Mouse (Mus musculus): ENCODE data around the gene Smim6.

Smim6 gene

DNA sequence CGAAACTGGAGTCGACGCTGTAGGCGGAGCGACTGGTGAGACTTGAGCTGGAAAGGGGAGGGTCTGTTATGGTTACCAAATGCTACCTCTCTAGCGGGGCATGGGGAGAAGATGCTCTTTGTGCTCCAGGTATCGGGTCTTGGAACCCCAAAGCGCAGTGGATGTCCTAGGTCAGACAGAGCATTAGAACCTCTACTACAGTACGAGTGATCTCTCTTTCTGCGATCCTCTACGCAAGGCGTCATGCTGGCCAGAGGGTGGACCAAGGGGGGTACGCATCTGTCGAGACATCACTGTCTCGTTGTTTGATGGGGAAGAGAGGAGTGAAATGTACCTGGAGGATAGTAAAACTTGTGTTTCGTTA is 21.9 kb downstream of the Smim6 start:
- no peak for DNase-seq (ENCODE audit: low spot score in 2 of 2)

DNA sequence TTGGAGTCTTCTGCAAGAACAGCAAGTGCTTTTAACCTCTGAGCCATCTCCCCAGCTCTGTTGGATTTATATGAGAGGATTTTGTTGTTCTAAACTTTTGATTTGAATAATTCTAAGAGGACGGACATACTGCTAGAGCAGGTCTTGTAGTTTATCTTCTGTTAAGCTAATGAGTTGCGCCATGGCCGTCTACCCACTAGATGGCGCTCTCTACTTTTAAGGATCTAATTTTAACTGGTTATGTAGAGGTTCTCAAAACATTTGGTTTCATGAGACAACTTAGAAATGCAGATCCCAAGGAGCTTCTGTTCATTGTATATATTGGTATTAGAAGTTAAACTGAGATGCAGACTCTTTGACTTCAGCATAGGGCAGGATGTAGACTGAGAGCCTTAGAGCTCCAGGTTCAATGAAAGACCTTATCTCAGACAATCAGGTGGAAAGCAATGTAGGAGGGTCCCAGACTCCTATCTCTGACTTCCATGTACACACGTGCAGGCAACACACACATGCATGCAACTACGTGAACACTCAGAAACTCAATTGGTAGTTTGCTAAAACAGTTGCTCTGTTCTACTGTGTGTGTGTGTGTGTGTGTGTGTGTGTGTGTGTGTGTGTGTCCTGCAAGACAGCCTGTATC is 28.0 kb downstream of the Smim6 start:
- DNase-seq (ENCODE audit: low spot score in 2 of 2), result peak; percentile 32 to 72

DNA sequence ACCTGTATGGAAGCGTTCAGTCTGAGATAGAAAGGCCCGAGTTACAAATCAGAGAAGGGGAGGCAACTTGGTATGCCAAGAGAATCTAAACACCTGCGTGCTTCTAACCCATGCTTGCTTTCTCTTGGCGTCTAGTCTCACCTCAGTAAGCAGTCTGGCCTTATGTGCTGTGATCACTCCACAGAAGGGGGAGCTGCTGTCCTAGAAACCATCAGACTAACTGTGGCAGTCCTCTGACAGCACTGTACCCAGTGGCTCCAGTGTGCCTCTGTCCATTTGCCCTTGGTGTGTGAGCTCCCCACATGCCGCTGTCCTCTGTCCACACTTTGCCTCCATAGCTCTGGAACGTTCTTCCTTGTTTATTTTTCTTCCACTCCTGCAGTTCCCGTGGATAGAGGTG is 30.2 kb downstream of the Smim6 start:
- no peak for DNase-seq (ENCODE audit: low spot score in 2 of 2)

DNA sequence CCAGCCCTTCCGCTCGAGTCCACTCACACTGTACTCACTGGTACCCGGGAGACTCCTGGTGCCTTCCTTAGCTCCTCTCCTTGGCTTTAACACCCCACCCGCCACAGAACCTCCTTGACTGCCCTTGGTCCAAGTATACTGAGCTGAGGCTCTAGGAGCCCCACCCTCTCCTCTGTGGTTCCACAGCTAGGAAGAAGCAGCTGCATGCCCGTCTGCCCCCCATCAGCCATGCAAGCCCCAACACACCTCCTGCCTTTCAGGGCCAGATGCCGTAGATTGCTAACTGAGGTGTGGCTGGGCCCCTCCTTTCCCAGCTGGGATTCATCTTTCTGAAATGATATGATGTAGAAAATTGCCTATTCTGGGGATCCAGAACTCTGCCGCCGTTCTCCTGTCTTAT is 33.4 kb downstream of the Smim6 start:
- no peak for DNase-seq (ENCODE audit: low spot score in 2 of 2)

DNA sequence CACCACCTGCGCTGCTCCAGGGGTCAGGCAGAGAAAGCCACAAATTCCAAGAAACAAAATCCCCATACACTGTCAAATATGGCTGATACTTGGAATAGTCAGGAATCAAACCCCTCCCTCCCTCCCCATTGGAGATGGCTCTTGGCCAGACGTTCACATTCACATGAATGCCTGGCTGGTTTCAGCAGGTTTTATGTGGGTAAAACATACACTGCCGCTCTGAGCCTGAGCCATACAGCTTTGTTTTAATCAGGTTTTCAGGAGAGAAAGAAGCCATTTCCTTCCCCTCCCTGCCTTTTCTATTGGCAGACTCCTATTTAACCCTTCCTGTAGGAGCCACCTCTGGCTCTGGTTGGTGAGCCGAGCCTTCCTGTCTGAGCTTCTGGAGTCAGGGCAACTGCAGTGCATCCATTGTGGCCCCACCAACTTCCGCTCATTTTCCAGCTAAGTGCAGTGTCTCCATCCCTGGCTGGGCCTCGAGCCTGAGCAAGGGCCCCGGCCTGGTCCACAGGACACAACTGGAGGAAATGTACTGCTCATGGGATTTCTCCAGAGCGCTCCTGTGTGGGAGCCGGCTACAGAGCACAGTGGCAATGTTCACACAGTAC is 34.5 kb downstream of the Smim6 start:
- no peak for DNase-seq (ENCODE audit: low spot score in 2 of 2)

DNA sequence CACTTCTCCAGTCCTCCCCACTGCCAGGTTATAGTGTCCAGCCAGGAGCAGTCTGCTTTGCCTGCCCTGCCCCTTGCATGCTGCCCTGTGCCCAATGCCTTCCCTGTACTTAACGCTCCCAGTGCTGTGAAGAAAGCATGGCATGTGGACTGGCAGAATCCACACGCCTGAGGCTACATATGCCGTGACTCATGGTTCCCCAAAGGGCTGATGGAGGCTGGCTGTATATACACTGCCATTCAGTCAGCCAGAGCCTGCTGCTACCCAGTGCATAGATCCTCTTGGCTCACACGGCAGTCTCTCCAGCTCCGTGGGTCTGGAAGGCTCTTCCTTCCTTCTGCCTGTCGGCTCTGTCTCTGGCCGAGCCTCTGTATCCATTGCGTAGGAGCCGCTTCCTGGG is 36.5 kb downstream of the Smim6 start:
- DNase-seq (ENCODE audit: low spot score in 2 of 2), result no peak

DNA sequence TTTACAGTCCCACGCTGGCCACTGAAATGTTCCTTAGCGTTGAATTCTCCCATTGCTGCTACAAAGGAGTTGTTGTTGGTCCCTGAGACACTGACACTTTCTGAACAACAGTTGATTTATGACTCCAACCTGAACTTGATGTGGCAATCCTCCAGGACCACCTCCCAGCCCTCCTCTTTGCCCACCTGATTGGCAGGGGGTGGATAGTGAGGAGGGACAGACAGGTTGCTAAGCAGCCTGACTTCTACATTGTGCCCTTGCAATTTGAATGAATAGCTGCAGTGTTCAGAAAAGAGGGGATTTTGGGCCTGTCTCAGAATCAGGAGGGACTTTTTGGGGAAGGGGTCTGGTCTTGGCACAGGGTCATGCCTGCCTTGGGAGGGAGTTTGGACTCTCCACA is 38.9 kb downstream of the Smim6 start:
- DNase-seq (ENCODE audit: low spot score in 2 of 2), result no peak

DNA sequence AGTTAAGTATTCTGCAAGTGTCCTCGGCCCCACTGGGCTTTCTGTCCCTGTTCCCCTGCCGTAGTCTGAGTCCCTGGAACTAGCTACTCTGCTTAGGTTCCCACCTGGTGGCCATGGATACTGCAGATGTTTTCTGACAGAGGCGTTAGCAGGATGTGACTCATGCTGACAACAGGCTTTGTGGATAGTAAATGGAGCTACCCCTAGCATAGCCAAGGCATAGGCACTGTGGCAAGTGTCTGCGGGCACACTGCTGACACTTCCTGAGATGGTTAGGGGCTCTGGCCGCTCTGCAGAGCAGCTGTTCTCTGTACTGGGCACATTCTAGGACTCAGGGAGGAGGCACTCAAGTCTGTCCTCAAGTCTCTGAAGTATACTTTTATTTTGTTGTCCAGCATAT is 42.9 kb downstream of the Smim6 start:
- DNase-seq (ENCODE audit: low spot score in 2 of 2), result no peak

DNA sequence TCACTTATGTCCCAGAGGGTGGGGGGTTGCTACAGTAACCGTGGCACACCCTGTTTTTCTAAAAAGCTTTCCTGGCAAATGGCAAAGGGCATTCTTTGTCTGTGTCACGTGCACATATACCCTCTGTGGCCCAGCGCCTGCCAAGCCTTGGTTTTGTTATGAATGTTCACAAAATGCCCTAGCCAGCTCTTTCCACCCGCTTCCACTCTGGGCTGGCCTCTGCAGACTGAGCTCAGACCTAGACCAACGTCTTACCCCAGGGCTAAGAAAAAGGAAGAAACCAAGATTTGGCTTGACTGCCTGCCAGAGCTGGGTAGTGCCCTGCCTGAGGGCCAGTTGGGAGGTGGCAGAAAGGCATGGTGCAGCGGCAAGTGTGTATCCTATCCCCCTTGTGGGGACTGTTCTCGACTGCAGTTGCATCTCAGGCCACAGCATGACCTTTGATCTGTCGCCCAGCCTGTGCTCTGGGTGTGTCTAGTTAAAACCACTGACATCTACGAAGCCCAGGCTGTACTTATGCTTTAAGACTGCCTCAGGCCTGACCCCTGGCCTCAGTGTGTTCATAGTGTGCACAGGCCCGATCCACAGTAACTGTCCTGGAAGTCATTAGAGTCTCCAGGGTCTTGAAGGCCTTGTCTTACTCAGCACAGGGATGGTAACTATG is 43.5 kb downstream of the Smim6 start:
- no peak for DNase-seq (ENCODE audit: low spot score in 2 of 2)

DNA sequence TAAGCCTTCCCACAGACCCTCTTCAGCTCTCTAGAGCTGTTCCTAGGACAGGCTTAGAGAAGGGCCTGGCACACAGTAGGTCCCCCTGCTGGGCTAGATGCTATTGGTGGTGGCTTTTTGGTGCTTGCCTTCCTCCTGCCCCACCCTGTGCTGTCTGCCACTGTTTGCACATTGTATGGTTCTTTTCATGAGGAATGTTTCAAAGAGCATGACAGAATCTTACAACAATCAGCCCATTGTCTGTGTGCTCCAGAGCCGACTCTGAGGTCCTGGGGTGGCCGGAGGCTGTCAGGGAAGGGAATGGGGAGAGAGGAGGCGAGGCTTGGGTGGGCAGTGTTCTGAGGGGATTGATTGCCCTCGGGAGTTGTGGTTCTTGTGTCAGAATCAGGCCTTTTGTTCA is 44.6 kb downstream of the Smim6 start:
- no peak for DNase-seq (ENCODE audit: low spot score in 2 of 2)

DNA sequence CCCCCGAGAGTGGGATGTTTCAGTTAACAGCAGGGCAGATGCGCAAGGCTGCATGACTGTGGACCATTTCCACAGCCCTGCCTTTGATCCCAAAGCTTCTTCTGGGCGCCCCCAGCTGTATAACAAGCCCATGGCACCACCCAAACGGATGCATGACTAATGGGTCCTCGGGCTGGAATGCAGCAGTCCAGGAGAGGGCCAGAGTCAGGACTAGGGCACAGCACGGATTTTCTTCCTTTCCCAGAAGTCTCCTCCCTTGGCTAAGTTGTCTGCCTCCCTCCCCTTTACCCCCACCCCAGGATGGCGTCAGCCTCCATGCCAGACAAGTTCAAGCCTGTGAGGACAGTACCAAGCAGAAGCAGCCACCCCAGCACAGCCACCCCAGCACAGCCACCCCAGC is 46.2 kb downstream of the Smim6 start:
- DNase-seq (ENCODE audit: low spot score in 2 of 2), result no peak

DNA sequence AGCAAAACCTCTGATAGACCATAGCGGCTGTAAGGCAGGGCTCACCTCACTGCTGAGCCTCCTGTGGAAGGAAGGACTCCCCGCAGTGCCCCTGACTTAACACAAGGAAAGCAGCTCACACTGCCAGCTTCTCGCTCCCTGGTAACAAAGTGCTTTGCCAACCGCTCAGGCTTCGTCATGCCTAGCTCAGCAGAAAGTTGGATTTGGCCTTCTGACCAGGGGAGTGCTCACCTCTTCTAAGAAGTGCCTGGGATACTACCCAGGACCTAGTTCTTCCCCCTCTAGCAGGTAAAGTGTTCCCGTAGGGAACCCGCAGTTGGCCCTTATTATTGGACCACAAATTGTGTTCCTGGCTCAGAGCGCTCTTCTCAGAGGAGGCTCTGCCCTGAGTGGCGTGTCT is 47.2 kb downstream of the Smim6 start:
- no peak for DNase-seq (ENCODE audit: low spot score in 2 of 2)

DNA sequence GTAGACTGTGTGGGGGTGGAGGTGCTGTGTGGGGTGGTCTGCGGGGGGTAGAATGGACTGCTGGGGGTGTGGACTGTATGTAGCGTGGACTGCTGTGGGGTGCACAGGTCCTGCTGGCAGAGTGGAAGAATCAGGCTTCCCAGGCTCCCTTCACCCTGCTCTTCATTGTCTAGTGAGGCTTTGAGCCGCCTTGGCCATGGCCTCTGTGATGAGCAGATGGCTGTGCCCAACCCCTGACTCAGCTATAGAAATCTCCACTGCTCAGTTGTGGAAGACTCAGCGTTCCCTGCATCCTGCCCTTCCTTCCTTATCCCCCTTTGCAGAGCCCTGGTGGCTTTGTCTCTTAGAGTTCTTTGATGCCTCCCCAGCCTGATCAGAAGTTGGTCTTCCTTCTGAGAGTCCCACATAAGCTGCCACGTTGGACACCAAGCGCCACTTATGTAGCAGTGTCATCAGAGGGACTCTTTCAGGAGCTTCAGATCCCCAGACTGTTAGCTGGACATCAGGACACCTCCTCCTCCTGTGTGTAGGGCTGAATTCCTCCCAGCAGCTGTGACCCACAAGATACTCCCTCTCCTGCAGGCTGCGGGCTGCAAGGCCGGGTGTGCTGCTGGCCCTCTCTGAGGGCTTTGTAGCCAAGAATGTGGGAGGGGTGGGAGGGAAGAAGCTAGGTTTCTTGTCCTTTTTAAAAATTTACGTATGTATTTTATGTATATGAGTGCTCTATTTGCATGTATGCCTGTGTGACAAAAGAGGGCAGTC is 51.0 kb downstream of the Smim6 start:
- no peak for DNase-seq (ENCODE audit: low spot score in 2 of 2)
